ENCODE assay signal across 12 mouse cellular contexts in the genomic region with DNA sequence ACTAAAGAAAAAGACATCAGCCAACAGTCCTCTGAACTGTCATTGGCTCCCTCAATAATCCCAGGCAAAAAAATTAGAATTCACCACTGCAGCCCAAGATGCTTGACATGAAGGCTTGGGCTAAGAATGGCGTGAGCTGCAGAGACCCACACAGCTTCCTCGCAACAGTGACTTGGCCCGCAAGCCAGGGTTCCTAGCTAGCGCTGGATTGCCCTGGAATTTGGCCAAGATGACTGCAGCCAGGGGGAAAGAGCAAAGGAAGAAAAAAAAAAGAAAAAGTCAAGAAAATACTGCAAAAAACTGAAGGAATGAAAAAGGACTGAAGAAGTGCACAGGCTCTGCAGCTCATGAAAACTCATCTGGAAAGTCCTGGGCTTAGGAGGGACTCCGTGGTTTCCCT. TPM values are rescaled to one million over a fixed set of nuclear protein-coding genes. Genes with fewer than 3 reads are reported as not detected.
DNase-seq lines count a peak whose midpoint lies in the region; ATAC-seq and TF ChIP-seq lines count a peak whose summit lies in the region.
"Had no signal": no experiment of that assay in that cellular context is flagged by ENCODE, and none has a peak within 500 bp of the region (broad histone marks: within the 10 kb centered on the region; RNA-seq: fewer than 3 reads in every experiment).

No protein-coding gene starts in this region.

- H3K27me3 ChIP-seq in lung, postnatal 0 days (replicated peaks; ENCODE audit: insufficient read depth, low read length): no peaks in the 10 kb centered on the region
- no peaks in the 10 kb centered on the region for H3K27me3 ChIP-seq in limb, embryonic 14.5 days (ENCODE audit: control insufficient read depth, insufficient read depth, low read length)
- H3K27me3 ChIP-seq: hindbrain, embryonic 15.5 days; liver, embryonic 13.5 days had no signal

- 34% methylated on average over 5 of the region's 5 CpGs for WGBS in lung, postnatal 0 days
- 33% methylated on average over 5 of the region's 5 CpGs for WGBS in limb, embryonic 14.5 days

- no peak for ATAC-seq in lung, postnatal 0 days
- no peak for ATAC-seq in limb, embryonic 14.5 days (ENCODE audit: low FRiP score, low read depth)

- no peak overlapping the region for H3K27ac ChIP-seq in lung, postnatal 0 days (ENCODE audit: low read length)
- H3K27ac ChIP-seq in limb, embryonic 14.5 days (replicated peaks; ENCODE audit: low read depth, low read length): peak overlapping the region; percentile 20; the same call in 1 of the 2 replicates
- H3K27ac ChIP-seq: hindbrain, embryonic 15.5 days; liver, embryonic 13.5 days had no signal

- no peaks in the 10 kb centered on the region for H3K36me3 ChIP-seq in lung, postnatal 0 days (ENCODE audit: insufficient read depth, low read length)
- H3K36me3 ChIP-seq in limb, embryonic 14.5 days (ENCODE audit: control insufficient read depth, insufficient read depth, low read length): no peaks in the 10 kb centered on the region
- H3K36me3 ChIP-seq: hindbrain, embryonic 15.5 days; liver, embryonic 13.5 days had no signal

- H3K4me3 ChIP-seq in lung, postnatal 0 days (ENCODE audit: low read depth, low read length): no peak overlapping the region
- H3K4me3 ChIP-seq in limb, embryonic 14.5 days (replicated peaks; ENCODE audit: low read length): no peak overlapping the region
- H3K4me3 ChIP-seq: hindbrain, embryonic 15.5 days; liver, embryonic 13.5 days had no signal

- no peak for TF ChIP-seq CTCF in lung, postnatal 0 days (IDR thresholded peaks at IDR 0.05)

- intact Hi-C loops in heart, postnatal 25 days (cut with DNase I): loop anchor here (5.0 kb wide), 1 partner anchor 153 kb away; no protein-coding TSS in a partner anchor

- TF ChIP-seq POLR2A in limb, embryonic 14.5 days (IDR thresholded peaks at IDR 0.05; ENCODE audit: borderline replicate concordance, extremely low read depth, insufficient read depth, insufficient read length): no peak

- H3K4me2 ChIP-seq in lung, postnatal 0 days (replicated peaks; ENCODE audit: low read depth, low read length): no peak overlapping the region
- H3K4me2 ChIP-seq in limb, embryonic 14.5 days (replicated peaks; ENCODE audit: low read depth, low read length, severe bottlenecking): no peak overlapping the region
- H3K4me2 ChIP-seq: hindbrain, embryonic 15.5 days; liver, embryonic 13.5 days had no signal

- DNase-seq in gastrocnemius, adult 18-20 months (ENCODE audit: low spot score): peak; percentile 33
- no peak for DNase-seq in gastrocnemius, adult 8-10 months (ENCODE audit: low spot score in 2 of 2)
- DNase-seq in lung, postnatal 0 days (ENCODE audit: low spot score): peak; percentile 49
- DNase-seq in lung, postnatal 36 days: no peak
- peak; percentile 15 for DNase-seq in heart, postnatal 25 days (ENCODE audit: low spot score)
- DNase-seq in limb, embryonic 14.5 days (ENCODE audit: low spot score): no peak
- no peak for DNase-seq in thymus, postnatal 0 days (ENCODE audit: low spot score)
- no peak for DNase-seq in embryo, embryonic 10.5 days (ENCODE audit: low spot score)
- DNase-seq: liver, embryonic 13.5 days; retina, postnatal 1 day; thymus, postnatal 36 days had no signal

- TF ChIP-seq EP300 in lung, postnatal 0 days (IDR thresholded peaks at IDR 0.05): no peak

- H3K4me1 ChIP-seq in lung, postnatal 0 days (ENCODE audit: insufficient read depth, low read depth, low read length): peaks cover 9% of the 10 kb centered on the region; the same call in 1 of the 2 replicates
- H3K4me1 ChIP-seq in limb, embryonic 14.5 days (ENCODE audit: control insufficient read depth, insufficient read depth, low read length): peaks cover 43% of the 10 kb centered on the region

- no peaks in the 10 kb centered on the region for H3K9me3 ChIP-seq in lung, postnatal 0 days (ENCODE audit: low read length)
- H3K9me3 ChIP-seq in limb, embryonic 14.5 days (ENCODE audit: control insufficient read depth, low read length): no peaks in the 10 kb centered on the region
- H3K9me3 ChIP-seq: hindbrain, embryonic 15.5 days; liver, embryonic 13.5 days had no signal

- H3K9ac ChIP-seq in lung, postnatal 0 days (replicated peaks; ENCODE audit: low read depth): no peak overlapping the region
- no peak overlapping the region for H3K9ac ChIP-seq in limb, embryonic 14.5 days (ENCODE audit: low read depth, low read length, severe bottlenecking)
- H3K9ac ChIP-seq: hindbrain, embryonic 15.5 days; liver, embryonic 13.5 days had no signal

RNA-seq across cellular contexts. Expression of a gene that starts 43.5 kb away (rescaled TPM):
- total RNA-seq in gastrocnemius, adult 18-20 months (2021): 10 to 100 TPM; 25.7 to 28.8 TPM
- 10 to 100 TPM; 24.8 to 29.2 (median 28.2) TPM for total RNA-seq in gastrocnemius, adult 8-10 months (2022)
- polyA plus RNA-seq in lung, postnatal 0 days (2015; fragmentation: Nextera tagmentation; extraction: Ambion mirVana): 87.9 and 88.7 TPM in 2 replicates
- total RNA-seq in heart, postnatal 25 days (2021): 10 to 100 TPM; 40.8 to 45.4 TPM
- 82.4 and 110 TPM in 2 replicates for polyA plus RNA-seq in limb, embryonic 14.5 days (2012; rRNA removed)
- polyA plus RNA-seq in limb, embryonic 14.5 days (2014; fragmentation: Nextera tagmentation; extraction: Ambion mirVana): 182 and 194 TPM in 2 replicates
- 108 and 112 TPM in 2 replicates for polyA plus RNA-seq in thymus, postnatal 0 days (2015; fragmentation: Nextera tagmentation; extraction: Ambion mirVana)

RNA-seq across cellular contexts. Expression of a gene that starts 56.0 kb away (rescaled TPM):
- total RNA-seq in gastrocnemius, adult 18-20 months (2021): 1,000 to 10,000 TPM; 2,910 to 3,459 TPM
- total RNA-seq in gastrocnemius, adult 8-10 months (2022): 1,000 to 10,000 TPM; 3,083 to 3,979 (median 3,594) TPM
- polyA plus RNA-seq in lung, postnatal 0 days (2015; fragmentation: Nextera tagmentation; extraction: Ambion mirVana): 7.1 and 8.5 TPM in 2 replicates
- total RNA-seq in heart, postnatal 25 days (2021): 1,000 to 10,000 TPM; 1,803 to 1,950 TPM
- polyA plus RNA-seq in limb, embryonic 14.5 days (2012; rRNA removed): 33.3 and 37.1 TPM in 2 replicates
- polyA plus RNA-seq in limb, embryonic 14.5 days (2014; fragmentation: Nextera tagmentation; extraction: Ambion mirVana): 38.5 and 40.3 TPM in 2 replicates
- 7.3 and 8.8 TPM in 2 replicates for polyA plus RNA-seq in thymus, postnatal 0 days (2015; fragmentation: Nextera tagmentation; extraction: Ambion mirVana)

Comparison
In these comparisons a context has a peak if more than half of its experiments do, and no peak if none do; other contexts are left out.
1. DNase-seq: peak in gastrocnemius, adult 18-20 months (single experiment), lung, postnatal 0 days (single experiment) and heart, postnatal 25 days (single experiment); none in gastrocnemius, adult 8-10 months (0 of 2), lung, postnatal 36 days (single experiment), limb, embryonic 14.5 days (single experiment), thymus, postnatal 0 days (single experiment) and embryo, embryonic 10.5 days (single experiment).